Comparison of ENCODE assay signal across 9 mouse cellular contexts in the genomic region with DNA sequence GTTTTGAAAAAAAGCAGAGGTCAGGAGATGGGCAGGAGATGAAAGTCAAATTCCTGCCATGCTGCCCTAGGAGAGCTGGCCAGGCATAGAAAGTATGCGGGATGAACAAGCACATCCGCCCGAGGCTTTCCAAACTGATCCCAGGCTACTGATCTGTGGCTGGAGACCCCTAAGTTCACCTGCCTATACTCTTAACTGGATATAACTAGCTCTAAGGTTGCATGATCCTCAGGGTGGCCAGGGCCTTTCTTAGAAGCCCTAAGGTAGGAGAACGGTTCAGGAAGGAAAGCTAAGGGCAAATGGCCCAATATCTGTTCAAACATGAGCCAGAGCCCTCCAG. TPM values are rescaled to one million over a fixed set of nuclear protein-coding genes. Genes with fewer than 3 reads are reported as not detected.
A peak's percentile ranks its signal among the peaks of the same experiment; 100 is the strongest.
DNase-seq lines count a peak whose midpoint lies in the region; ATAC-seq and TF ChIP-seq lines count a peak whose summit lies in the region.
"Had no signal": no experiment of that assay in that cellular context is flagged by ENCODE, and none has a peak within 500 bp of the region (broad histone marks: within the 10 kb centered on the region; RNA-seq: fewer than 3 reads in every experiment).

No protein-coding gene starts in this region.

- intact Hi-C loops in gastrocnemius, adult 2 months (cut with DNase I) = loop anchor here (10.0 kb wide), 1 partner anchor 76 kb away; no protein-coding TSS in a partner anchor

- H3K9me3 ChIP-seq in E14TG2a.4 (ENCODE audit: low read length) = no peaks in the 10 kb centered on the region
- H3K9me3 ChIP-seq in hindbrain, embryonic 11.5 days (ENCODE audit: control insufficient read depth, low read length) = no peaks in the 10 kb centered on the region

- no peaks in the 10 kb centered on the region for H3K36me3 ChIP-seq in E14TG2a.4 (ENCODE audit: insufficient read depth, low read length)
- H3K36me3 ChIP-seq in hindbrain, embryonic 11.5 days (ENCODE audit: control insufficient read depth, insufficient read depth, low read length) = no peaks in the 10 kb centered on the region
- H3K36me3 ChIP-seq in macrophage (ENCODE audit: inconsistent target) = peaks cover 22% of the 10 kb centered on the region; the same call in 1 of the 2 replicates

- peak overlapping the region; percentile 67 for H3K4me2 ChIP-seq in hindbrain, embryonic 11.5 days (replicated peaks; ENCODE audit: low read depth, low read length)

- H3K4me1 ChIP-seq in E14TG2a.4 (replicated peaks; ENCODE audit: low read depth, low read length) = peaks cover 10% of the 10 kb centered on the region
- no peaks in the 10 kb centered on the region for H3K4me1 ChIP-seq in hindbrain, embryonic 11.5 days (replicated peaks; ENCODE audit: control insufficient read depth, insufficient read depth, low read length)

- 14% methylated on average over 4 of the region's 4 CpGs for WGBS in hindbrain, embryonic 11.5 days
- 19% methylated on average over 4 of the region's 4 CpGs for WGBS in macrophage (ENCODE audit: missing documents)

- H3K4me3 ChIP-seq in gastrocnemius, adult 2 months = peak overlapping the region; percentile 64
- H3K4me3 ChIP-seq in E14TG2a.4 (replicated peaks; ENCODE audit: low read length) (peak overlapping the region; percentile 72), macrophage (ENCODE audit: inconsistent target) (no peak overlapping the region)
- peak overlapping the region; percentile 32; the same call in 1 of the 2 replicates for H3K4me3 ChIP-seq in hindbrain, embryonic 11.5 days (ENCODE audit: low read depth, low read length)

- H3K27me3 ChIP-seq in E14TG2a.4 (ENCODE audit: insufficient read depth, low read length) = no peaks in the 10 kb centered on the region
- H3K27me3 ChIP-seq in hindbrain, embryonic 11.5 days (ENCODE audit: control insufficient read depth, insufficient read depth, low read length) = no peaks in the 10 kb centered on the region

- H3K79me2 ChIP-seq in macrophage (ENCODE audit: inconsistent target) = peaks cover 44% of the 10 kb centered on the region

- peak overlapping the region; percentile 60 for H3K9ac ChIP-seq in hindbrain, embryonic 11.5 days (ENCODE audit: low read depth, low read length)

- TF ChIP-seq CTCF in gastrocnemius, adult 2 months (IDR thresholded peaks at IDR 0.05) = no peak
- TF ChIP-seq CTCF in E14TG2a.4 (conservative IDR thresholded peaks at IDR 0.05; ENCODE audit: low read length) = no peak

- no peak for ATAC-seq in hindbrain, embryonic 11.5 days (ENCODE audit: low FRiP score)
- ATAC-seq in activated CD4-positive, CD25-positive, alpha-beta regulatory T cell, adult 4 months = no peak

- no peak for DNase-seq in gastrocnemius, adult 2 months
- DNase-seq in gastrocnemius, postnatal 10 days = no peak
- DNase-seq in hindbrain, embryonic 11.5 days (ENCODE audit: low spot score) = no peak
- no peak for DNase-seq in urinary bladder, postnatal 14 days (ENCODE audit: low spot score)
- no peak for DNase-seq in retina, embryonic 14.5 days (ENCODE audit: low spot score)
- DNase-seq: thymus, adult 18-20 months had no signal

- H3K27ac ChIP-seq in gastrocnemius, adult 2 months = peak overlapping the region; percentile 81; the same call in 1 of the 2 replicates
- no peak overlapping the region for H3K27ac ChIP-seq in hindbrain, embryonic 11.5 days (ENCODE audit: low read depth, low read length)
- peak overlapping the region; percentile 96 for H3K27ac ChIP-seq in macrophage

RNA-seq across cellular contexts. Expression of a gene that starts 0.2 kb away (rescaled TPM):
- total RNA-seq in gastrocnemius, adult 2 months (2021) = 1 to 10 TPM in 1 of 2 experiments, under 1 TPM in 1; 0.77 to 1.2 TPM
- total RNA-seq in gastrocnemius, postnatal 10 days (2021) = 1 to 10 TPM; 2.4 to 2.8 TPM
- 4.5 and 4.8 TPM in 2 replicates for polyA plus RNA-seq in hindbrain, embryonic 11.5 days (2014; fragmentation: Nextera tagmentation; extraction: Ambion mirVana)
- total RNA-seq in macrophage (2018; cell fraction: chromatin; rRNA removed) = 100 to 1,000 TPM in 1 of 26 experiments, 10 to 100 TPM in 25; 11.7 to 104 (median 41.1) TPM
- total RNA-seq in macrophage (2018; cell fraction: cytosol; rRNA removed) = 100 to 1,000 TPM; 120 to 230 (median 186) TPM
- 100 to 1,000 TPM in 15 of 26 experiments, 10 to 100 TPM in 11; 20.5 to 230 (median 108) TPM for total RNA-seq in macrophage (2018; cell fraction: nucleus; rRNA removed)
- 53.4 to 180 TPM (median 165 TPM) in 3 replicates for polyA plus RNA-seq in macrophage (2018)
- polyA plus RNA-seq in activated CD4-positive, CD25-positive, alpha-beta regulatory T cell, adult 4 months (2017; shearing (Covaris generic)) = under 1 TPM; 0.13 to 0.42 TPM
